Mouse (Mus musculus) kidney, postnatal 4 days (tissue): ENCODE results near the gene Slc22a5.

Source experiments
- DNase-seq, 2 experiments: peaks; one replicate each; pipeline ENCODE4 v3.0.0; 2021; ENCODE audit warnings: mixed read lengths in 2 of 2

The Slc22a5 gene

DNA sequence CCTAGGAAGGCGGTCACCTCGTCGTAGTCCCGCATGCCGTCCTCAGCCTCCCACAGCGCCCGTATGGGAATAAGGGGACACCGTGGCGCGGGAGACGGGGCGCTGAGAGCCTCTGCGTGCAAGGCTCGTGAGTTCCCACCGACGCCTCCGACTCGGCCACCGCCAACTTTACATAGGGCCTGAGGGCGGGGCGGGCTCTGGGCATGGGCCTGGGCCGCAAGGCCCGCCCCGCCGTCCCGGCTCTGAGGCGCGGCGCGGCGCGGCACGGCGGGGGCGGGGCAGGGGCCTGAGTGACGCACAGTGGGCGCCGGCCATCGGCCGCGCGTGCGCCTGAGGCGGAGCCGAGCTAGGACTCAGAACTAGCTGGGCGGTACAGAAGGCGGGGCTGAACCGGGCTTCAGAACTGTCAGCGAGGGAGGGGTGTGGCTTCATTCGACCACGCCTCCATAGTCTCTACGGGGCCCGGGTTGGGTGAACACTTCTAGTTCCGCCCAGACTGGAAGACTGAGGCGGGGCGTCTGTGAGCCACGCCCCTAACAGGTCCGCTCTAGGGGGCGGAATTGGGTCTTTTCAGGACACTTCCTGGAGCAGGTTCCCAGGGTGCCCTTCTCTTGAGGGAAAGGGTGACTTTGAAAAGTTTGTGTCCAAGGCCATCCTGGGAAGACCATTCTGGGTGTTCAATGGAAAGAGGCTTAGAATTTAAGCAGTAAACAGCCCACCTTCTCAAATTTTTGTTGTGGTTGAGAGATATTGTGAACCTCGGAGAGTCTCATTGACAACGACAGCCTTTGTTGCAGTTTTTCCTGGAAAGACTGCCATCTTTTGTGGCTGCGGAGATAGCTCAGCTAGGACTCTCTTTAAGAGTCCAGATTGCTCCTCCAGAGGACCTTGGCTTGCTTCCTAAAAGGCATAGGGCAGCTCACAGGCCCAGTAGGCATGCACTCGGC, at the start of gene Slc22a5:
TSS of gene Slc22a5 (minus strand) at position 156 of the 947 bp plus-strand sequence.
- DNase-seq = peak; percentile 100

DNA sequence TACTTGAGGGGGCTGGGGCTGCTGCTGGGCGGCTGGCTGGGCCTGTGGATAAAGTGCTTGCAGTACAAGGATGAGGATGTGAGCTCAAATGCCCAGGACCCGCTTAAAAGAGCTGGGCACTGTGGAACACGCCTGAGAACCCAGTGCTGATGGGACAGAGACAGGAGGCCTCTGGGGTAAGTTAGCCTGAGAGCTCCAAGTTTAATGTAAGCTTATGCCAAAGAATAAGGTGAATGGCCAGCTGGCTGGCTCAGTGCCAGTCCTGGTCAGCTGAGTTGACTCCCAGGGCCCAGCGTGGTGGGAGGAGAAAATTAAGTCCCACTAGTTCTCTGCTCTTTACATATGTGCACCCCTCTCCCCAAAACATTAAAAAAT, 40.5 kb upstream of the Slc22a5 start:
- DNase-seq = peak in 1 of 2 experiments; percentile 26

DNA sequence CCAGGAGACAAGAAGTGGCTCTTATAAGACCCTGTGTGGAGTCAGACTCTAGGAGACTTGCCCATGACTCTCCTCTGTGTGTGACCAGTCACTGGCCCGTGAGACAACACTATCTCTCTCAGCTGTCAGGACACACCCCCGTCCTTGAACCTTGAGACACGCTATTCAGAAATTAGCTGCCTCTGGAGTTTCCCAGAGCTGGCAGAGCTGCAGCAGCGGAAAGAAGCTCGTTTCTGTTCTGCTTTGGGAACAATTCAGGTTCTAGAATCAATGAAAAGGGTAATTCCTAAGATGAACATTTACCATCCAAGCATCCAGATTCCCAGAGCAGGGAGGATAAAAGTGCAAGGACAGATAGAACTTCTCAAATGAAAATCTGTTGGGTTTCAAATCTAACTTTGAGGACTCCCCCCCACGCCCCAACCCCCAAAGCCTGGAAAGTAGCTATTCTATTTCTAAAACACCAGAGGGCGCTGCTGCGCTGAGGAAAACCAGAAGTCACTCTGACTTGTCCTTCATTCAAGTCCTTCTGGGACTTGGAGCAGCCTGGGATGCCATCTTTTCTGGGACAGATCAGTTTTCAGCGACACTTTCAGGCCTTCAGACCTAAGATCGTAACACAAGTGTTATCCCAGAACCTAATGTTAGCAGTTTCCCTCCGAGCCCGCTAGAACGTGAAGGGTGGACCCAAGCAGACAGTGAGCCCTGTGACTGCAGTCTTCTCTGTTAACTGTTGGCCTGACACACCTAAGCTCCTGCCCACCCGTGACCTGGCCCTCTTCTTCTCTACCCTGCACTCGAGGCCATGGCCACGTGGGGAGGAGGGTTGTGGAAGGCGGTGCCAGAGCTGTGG, 39.9 kb upstream of the Slc22a5 start:
- DNase-seq = peak; percentile 63 to 74

DNA sequence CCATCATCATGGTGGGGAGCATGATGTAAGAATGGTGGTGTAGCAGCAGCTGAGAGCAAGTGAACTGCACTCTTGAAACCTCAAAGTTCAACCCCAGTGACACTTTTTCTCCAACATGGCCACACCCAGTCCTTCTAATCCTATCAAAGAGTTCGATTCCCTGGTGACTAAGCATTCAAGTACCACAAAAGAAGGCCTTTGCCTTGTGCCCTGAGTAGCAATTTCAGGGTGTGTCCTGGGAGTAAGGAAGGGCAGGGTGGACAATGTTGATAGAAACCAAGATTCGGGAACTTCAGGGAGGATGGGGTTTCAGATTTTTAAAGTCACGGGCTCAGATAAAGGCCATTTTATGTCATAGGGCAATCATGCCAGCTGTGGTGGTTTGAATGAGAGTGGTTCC, 38.3 kb upstream of the Slc22a5 start:
- no peak for DNase-seq

DNA sequence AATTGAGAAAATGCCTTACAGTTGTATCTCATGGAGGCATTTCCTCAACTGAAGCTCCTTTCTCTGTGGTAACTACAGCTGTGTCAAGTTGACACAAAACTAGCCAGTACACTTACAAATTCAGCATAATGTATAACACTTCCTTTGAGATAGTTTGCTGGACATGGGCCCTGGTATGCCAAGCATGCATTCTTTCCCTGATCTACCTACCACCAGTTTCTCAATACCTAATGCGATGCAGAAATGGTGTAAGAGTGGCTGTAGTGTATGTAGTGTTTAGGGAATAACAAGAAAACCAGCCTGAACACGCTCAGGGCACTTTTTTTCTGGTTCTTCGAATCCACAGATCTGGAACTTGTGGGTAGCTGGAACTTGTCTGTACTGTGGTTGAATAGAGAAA, 37.1 kb upstream of the Slc22a5 start:
- no peak for DNase-seq

DNA sequence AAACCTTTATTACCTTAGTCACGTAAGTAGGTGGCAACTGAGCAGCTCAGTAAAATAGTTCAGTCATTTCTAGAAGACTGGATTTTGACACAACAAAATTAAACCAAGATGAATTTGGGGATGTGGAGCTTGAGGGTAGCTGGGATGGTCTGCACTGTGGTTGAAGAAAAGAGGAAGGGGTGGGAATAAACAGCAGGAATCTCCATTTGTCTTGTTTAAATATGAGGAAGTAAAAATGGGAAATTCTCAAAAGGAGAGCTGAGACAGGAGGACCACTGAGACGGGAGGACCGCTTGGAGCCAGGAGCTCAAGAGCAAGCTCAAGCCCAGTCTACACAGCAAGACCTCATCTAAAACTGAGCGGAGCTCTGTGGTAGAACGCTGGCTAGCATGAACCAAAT, 34.8 kb upstream of the Slc22a5 start:
- no peak for DNase-seq

GRCm38 (mm10) chr11:53918851-53919250, 27.4 kb upstream of the Slc22a5 start:
- DNase-seq = no peak

DNA sequence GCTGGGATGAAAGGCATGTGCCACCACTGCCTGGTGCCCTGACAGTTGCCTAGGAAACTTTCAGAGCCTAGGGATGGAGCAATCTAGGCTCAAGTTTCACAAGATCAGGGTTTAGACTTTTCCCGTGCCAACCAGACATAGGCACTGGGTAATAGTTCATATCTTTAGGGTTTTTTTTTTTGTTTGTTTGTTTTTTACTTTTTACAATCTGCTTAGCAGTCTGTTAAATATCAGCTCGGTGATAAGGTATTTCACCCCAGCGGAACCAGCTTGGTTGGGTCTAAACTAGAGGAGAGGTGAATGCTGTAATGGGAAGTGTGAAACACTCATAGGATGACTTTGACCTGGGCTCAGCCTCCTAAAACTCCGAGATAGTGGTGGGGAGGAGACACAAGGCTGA, 19.6 kb upstream of the Slc22a5 start:
- DNase-seq = no peak

- no peak for DNase-seq
These were observed 17.2 kb upstream of the Slc22a5 start for GRCm38 (mm10) chr11:53908686-53909085.

DNA sequence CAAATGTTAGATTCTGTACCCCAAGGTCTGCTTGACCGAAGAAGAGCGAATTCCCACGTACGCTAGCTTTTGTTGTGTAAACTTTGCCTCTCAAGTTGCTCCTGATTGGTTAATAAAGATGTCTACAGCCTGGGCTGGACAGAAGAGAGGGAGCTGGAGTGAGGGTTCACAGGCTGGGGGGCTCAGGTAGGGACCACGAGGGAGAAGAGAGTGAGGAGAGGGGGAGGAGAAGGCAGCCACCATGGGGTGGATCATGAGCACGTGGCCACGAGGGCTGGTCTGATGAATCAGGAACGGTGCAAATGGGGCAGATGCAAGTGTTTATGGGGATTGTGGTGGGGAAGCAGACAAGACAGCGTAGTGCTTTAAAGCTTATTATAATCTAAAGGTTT, 13.1 kb upstream of the Slc22a5 start:
- DNase-seq = no peak

DNA sequence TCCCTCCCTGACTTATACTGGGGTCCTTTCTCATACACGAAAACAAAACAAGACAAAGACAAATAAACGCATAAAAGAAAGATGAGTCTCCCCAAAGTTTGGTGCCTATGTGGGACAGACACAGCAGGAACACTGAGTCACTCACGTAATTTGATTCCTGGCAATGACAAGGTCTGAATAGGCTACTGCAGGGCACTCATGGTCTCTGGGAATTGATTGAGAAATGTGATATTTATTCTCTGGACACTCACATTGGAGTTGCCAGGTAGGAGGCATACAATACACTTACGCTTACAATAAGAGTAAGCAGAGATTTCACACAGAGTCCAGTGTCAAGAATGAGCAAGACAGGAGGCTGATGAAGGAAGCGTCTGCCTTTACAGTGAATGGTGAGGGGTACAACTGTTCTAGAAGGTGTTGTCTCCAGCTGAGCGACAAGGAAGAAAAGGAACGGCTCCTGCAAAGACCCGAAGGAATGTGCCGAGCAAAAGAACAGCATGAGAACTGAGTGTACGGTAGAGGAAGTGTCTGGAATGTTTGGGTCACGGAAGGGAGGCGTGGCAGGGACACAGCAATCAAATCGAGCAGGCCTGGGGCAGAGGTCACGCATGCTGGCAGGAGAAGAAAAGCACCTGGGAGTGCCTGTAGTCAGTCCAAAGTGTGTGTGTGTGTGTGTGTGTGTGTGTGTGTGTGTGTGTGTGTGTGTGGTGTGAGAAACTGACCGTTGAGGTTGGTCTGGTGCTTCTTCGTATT, 12.5 kb upstream of the Slc22a5 start:
- DNase-seq = peak; percentile 87 to 93

DNA sequence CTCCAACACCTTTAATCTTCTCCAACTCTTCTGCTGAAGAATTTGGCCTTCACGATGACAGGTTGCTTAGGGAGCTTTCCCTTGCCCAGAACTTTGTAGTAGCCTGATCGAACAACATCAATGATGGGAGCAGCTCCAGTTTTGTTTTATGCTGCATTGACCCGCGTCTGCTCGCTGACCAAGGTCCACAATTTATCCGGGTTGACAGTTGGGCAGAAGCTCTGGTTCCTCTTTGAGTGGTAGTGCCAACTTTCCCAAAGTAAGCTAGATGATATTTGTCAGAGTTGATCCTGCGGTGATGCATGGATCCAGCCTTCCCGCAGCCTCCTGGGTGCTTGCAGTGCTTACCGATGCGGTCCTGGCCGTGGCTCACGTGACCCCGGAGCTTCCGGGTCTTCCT, 11.3 kb upstream of the Slc22a5 start:
- DNase-seq = peak in 1 of 2 experiments; percentile 7

GRCm38 (mm10) chr11:53900991-53901390, 9.5 kb upstream of the Slc22a5 start:
- no peak for DNase-seq

DNA sequence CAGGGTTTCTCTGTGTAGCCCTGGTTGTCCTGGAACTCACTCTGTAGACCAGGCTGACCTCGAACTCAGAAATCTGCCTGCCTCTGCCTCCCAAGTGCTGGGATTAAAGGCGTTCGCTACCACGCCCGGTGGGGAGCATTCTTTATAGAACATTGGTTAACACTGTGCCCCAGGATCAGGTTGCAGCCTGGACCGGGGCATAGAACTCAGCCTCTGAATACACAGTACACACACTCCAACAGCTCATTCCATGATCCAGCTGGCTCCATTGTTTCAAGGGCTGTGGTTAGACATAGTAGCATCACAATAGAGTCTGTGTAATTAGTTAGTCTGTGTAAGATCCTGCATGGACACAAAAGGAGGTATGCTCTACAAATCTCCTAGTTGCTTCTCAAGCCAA, 8.5 kb upstream of the Slc22a5 start:
- DNase-seq = no peak

- DNase-seq = no peak
These were observed 7.5 kb upstream of the Slc22a5 start for GRCm38 (mm10) chr11:53899004-53899403.

- DNase-seq = no peak
These were observed 5.5 kb upstream of the Slc22a5 start for GRCm38 (mm10) chr11:53896935-53897334.

DNA sequence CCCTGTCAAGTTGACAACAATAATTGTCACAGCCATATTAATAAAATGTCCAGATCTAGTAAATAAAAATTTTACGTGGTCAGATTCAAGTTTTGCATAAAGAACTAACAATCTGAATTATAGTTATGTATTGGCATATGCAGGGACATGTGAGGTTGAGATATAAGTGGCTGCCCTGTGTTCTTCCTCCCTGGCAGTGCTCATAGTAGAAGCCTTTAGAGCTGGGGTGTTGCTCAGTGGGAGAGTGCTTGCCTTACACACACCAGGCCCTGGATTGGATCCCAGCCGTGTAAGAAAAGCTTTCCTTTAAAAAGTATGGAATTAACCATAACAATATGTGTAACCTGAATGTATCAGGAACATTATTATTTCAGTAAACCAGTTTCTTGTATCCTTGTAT, 2.0 kb upstream of the Slc22a5 start:
- DNase-seq = no peak

- DNase-seq = peak; percentile 23 to 51
These were observed 1.4 kb upstream of the Slc22a5 start for GRCm38 (mm10) chr11:53892716-53893416.

DNA sequence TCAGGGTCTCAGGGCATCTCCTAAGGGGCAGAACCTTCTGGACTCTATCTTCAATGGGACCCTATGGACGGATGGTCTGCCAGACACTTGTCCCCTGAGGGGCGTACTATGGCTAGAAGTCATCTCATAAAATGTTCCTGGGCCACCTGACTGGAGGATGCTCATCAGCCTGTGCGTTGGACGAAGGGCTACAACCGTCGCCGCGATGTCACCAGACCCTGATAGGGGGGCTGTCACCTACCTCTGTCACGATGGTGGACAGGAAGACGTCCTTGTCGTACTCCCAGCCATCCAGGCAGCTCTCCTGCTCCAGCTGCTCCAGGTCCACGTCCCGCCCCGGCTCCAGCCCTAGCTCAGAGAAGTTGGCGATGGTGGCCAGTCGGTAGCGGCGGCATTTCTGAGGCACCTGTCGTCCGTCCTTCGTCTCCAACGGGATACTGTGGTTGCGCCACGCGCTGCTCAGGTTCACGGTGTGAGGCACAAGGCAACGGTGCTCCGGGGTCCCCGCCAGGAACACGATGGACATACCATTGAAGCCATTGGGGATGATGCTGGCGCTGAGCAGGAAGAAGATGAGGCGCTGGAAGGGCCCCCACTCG, 455 bp downstream of the Slc22a5 start:
- peak in 1 of 2 experiments; percentile 51 for DNase-seq

DNA sequence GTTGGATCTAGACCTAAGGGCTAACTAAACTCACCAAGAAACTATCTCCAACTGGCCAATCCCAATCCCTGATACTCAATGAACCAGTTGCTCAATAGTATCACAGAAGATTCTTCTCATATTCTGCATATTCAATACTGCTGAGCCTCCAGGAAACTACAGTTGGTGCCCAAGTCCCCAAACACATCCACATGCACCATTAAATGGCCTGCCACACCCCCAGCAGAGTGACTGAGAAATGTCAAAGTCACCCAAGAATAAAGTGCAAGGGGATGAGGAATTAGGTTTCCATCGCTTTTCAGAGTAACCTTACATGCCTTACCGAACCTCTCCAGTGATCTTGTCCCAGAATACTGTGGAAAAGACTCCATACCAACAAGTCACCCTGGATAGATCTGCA, 1.2 kb downstream of the Slc22a5 start:
- DNase-seq = no peak

- no peak for DNase-seq
These were observed 2.3 kb downstream of the Slc22a5 start for GRCm38 (mm10) chr11:53889091-53889645.

- DNase-seq = no peak
These were observed 3.2 kb downstream of the Slc22a5 start for GRCm38 (mm10) chr11:53888242-53888641.
